Mouse (Mus musculus) layer of hippocampus, adult 8-10 months (tissue): ENCODE measurements around the gene Abcg1. TPM values are rescaled to one million over a fixed set of nuclear protein-coding genes. Genes with fewer than 3 reads are reported as not detected.

Experiments used
- DNase-seq, 2 experiments: peaks; one replicate each; pipeline ENCODE4 v3.0.0; 2022; ENCODE audit warnings: low spot score in 2 of 2
- total RNA-seq, 4 experiments: library from RNA; stranded (reverse); gene quantifications; 2 replicates each; pipeline ENCODE4 v1.2.4; 2022

The Abcg1 gene
- total RNA-seq, 4 experiments from 2014 or later: 75.8 to 84.4 (median 81.0) TPM

DNA sequence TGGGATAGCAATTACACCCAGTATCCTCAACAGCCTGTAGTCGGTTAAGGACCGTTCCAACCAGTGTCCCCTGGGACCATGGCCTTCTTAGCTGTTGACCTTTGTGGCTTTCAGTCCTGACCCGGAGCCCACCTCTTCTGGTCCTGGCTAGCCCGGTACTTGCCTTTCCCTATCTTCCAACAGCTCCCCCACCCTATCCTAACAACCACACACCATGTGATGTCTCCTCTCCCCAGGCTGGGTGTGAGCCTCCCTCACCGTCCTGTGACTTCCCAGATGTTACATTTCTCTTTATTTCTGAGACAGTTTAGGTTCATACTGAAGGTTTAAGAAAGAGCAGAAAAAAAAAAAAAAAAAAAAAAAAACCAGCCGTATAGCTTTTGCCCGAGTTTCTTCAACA lies 17.1 kb upstream of the Abcg1 start:
- DNase-seq: no peak

DNA sequence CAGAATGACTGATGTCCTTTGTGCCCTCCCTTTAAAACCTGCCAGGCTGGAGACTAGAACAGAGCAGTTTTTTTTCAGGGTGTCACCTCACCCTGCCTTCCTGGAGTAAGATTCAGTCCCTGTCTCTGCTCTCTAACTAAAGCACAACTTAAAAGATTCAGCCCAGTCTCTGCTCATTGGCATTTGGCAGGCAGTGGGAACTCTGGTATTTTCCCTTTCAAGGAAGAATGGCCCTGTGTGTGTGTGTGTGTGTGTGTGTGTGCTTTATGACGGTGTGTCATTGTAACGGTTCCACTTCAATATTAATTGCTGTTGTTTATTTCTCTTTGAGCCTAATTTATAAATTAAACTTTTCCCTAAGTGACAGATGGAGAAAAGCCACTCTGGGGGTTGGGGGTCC lies 14.7 kb upstream of the Abcg1 start:
- no peak for DNase-seq

DNA sequence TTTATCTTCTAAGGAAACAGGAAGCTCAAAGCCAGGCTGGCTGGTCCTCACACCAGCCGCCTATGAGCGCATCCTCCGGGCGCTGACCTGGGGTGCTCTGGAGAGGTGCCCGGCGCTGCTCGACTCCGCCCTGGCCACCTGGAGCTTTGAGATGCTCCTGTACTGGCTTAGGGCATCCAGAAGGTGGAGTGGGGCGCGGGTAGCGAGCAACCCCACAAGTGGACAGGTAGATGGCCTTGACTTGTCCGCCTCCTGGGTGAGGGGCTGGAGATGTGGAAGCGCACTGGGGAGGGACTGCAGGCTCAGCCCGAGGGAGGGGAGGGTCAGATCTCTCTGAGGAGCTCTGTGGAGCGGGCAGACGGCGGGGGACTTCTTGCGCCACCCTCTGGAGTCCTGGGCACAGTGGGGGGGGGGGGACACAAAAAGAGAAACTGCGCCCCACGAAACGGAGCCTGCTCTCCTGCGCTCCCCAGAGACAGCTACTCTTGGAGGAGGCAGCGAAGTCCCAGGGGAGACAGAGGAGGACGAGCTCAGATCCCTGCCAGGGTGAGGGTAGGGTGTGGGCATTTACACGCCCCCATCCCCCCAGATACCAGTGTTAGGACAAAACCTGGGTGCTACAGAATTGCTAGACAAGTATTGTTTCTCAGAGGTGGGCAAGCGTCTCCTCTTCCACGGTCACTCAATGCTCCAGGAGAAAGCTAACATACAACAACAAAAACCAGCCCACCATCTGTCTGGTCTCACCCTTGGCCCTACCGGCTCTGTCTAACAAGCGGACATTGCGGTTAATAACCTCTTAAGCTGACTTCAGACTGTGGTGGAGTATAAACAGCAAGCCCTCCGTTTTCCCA lies 643 bp downstream of the Abcg1 start:
- peak in 1 of 2 experiments; percentile 29 for DNase-seq

DNA sequence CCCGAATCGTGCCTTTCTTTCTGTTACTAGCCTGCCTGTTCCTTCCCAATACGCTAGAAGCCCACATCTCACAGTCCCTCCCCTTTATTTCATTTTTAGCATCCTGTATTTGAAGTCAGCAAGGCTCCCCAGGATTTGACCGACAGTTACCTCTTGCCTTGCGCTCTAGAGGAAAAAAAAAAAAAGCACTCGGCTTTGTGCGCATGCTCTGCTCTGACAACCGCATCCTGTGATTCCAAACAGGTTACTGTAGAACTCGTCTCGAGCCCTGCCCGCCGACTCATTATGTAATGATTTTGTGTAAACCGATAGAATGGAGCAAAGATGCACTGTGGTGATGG lies 1.2 kb downstream of the Abcg1 start:
- DNase-seq: peak; percentile 77 to 85

DNA sequence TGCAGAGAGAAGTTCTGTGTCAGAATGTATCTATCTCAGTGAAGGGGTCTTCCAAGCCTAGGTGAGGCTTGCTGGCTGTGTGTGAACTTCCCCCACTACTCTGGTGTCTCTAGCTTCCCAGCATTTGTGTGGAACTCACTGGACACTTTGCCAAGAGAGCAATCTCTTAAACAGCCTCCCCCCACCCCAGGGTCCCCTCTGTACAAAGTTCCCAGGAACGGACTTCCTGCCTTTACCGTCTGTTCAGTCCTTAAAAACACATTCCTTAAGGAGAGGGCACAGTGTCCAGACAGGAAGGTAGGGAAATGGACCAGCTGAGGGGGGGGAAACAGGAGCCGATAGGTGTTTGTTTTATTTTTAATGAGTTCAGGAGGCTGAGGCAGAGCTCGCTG lies 2.7 kb downstream of the Abcg1 start:
- DNase-seq: no peak

DNA sequence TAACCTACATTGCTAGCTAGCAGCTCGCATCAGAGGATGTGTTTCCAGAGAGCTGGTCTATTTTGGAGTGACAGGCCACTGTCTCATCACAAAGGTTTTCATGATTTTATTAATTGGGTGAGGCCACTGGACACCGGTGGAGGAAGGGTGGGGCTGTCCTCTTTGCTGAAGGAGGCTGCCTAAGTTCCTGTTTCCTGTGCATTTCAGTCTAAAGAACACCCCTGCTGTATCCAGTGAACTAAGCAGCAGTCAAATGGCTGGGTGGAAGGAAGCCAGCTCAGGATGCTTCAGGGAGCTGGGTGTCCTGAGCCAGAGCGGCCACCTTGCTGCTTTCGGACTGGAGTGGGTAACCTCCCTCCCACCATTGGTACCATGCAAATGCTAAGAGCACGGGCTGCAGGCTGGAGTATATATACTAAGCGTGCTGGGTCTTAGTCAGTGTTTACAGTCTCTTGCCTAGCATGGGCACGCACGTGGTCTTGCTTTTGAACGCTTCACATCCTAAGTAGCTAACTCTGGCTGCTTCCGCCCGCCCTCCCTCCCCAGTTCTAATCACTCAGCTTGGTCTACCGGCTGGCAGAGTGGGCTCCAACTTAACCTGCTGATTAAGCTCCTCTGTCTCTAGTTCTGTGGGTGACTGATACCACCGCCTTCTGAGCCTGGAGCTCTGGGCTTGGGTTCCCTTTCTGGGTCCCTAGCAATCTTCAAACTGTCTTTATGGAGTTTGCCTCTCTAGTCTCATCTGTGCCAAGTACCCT lies 3.3 kb downstream of the Abcg1 start:
- no peak for DNase-seq

DNA sequence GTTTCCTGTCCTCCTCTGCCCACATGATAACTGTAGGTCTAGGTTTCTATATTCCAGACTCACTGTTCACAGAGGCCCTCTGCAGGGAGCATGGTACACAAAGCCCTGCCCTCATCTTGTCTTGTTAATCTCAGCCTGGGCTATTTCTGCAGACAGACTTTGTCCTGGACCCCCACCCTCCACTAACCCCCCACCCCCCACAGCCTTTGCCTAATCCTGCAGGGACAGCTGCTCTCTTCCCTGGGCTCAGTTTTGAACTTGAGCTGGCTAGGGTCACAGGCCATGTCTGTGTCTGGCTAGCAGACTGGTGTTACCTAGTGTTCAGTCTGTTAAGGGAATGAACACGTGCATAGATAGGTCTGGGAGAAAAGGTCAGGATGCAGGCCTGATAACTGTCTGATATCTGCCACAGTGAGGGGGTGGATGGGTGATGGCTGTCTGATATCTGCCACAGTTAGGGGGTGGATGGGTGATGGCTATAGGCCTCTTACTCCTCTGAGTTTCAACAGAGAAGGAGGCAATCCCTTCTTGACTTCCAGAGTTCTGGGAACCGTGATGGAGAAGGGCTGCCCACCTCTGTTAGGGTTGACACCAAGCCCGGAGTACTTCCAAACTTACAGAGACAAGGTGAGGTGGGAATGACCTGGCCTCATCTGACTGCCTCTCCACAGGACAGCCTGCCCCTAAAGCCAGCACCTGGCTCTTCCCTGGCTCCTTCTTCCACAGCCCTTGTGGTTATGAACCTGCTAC lies 4.0 kb downstream of the Abcg1 start:
- no peak for DNase-seq

DNA sequence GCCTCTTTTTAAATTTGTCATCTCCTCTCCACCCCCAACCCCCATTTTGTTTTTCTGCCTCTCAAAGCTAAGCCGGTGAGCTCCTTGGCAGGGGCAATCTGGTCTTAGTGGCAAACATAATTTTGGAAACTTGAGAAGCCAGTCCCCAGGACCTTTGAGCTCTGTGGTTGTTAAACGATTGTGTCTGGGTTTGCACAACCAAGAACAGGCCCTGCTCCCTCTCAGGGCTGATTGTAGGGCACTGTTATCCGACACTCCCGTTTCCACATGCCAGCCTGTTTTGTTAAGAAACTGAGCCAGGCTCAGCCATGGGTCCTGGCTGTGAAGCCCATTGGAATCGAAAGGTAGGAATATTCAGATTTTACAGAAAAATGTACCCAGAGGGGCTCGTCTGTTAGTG lies 8.6 kb downstream of the Abcg1 start:
- no peak for DNase-seq

DNA sequence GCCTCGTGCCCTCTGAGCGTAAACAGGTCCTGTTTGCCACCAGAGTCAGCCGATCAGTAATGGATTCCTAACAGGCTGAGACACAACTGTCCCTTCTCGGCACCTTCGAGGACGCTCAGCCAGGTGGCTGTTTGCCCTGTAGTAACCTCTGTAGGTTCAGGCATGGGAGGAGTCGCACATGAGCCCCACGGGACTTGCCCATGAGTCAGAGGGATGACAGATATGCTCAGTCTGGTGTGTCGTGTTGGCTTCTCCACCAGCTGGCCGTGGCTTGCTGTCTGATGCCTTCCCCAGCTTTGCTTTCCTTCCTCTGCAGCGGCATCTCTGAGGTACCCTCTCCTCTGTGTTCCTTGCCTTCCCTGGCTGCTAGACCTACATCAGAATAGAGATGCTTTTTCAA lies 9.6 kb downstream of the Abcg1 start:
- peak; percentile 43 to 51 for DNase-seq

DNA sequence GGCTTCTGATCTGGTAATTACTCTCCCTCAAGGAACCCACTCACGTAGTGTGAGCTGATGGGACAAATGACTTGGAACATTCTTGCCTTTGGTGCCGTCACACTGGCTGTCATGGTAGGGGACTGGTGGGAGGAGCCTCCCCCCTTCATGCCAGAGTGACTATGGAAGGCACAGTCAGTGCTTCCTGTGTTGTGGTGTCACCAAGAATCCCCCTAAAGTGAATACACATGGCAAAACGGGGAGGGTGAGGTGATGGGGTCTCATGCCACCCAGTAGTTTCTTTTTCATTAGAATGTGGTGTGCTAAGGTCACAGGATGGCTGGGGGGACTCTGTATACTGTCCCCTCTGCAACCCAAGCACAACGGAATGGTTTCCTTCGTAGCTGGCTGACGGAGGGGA lies 11.6 kb downstream of the Abcg1 start:
- no peak for DNase-seq

DNA sequence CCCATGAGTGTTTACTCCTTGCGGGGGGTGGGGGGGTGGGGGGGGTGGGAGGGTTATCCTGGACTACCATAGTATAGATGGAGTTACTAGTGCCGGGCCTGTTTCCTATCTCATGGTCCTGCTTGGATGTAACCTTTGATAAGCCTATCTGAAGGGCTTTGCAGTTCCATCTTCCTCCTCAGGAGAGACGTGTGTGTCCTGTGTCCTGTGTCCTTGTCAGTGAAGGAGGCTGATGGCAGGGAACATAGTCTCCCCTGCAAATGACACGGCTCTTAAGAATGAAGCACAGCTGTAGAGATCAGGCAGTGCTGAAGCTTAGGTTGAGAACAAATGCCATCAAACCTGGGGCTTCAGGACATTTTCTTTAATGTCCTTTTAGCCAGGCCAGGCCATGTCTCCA lies 12.4 kb downstream of the Abcg1 start:
- DNase-seq: no peak

DNA sequence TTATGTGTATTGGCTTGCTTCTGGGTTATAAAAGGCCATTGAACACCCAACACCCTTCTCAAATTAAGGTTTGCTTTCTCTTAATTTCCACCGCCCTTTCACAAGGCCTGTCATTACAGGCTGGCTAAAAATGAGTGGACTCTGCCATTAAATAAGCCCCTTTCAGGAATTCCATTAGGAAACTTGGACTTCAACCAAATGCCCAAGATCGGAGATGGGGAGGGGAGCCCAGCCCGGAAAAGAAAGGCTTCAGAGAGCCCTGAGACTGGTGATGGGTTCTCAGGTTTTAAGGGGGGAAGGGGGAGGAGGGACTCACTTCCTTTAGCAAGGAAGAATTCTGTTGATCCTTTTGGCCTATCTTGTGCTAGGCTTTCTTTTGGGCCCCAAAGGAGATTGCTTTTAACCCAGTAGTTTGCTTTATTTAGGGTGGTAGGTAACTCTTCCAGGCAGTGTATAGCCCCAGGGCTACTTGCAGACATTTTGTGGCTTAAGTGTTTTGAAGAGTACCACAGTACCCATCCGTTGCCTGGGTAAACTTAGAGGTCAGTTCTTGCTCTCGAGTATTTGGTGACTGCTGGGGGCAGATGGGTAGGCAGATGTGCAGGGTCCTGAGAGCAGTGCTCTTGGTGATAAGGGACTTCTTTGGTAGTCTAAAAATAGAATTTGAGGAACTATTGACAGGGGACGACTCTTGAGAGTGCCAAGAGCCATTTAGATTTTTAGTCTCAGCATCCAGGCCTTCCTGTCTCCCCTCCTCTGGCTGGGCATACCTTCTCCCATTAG lies 13.1 kb downstream of the Abcg1 start:
- no peak for DNase-seq

DNA sequence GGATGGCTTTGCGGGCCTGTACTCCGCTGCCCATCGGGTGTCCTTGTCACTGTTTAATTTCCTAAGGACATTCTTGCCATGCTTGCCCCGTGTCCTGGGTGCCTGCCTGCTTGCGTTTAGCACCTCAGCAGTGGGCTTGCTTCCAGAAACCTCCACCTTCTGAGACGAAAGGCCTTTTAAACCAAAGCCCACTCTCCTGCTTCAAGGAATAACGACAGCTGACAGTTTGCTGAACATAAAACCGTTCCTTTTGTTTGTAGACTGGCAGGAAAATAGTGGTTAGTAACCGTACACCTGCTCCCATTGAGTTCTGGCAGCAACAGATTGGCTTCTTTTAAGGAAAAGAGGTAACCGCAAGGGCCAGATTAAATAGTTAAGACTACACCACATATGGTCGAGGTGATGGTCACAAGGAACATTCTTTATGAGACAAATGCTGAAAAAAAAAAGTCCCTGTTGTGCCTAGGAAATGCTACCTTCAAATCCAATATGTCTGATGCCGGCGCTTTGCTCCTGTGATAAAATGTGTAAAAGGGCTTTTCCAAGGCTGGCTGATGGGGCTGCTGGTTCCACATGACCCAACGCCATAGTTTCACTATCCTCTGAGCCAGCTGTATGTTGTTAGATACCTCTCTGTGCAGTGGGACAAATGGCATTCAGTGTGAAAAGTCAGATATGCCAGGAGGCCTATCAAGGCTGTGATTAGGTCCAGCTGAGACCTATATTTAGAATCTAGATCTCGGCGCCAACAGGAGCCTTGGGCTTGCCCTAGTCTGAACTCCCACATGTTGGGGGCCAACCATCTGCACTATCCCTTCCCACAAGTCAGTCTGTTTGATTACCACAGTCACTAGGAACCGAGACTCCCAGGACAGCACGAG lies 14.2 kb downstream of the Abcg1 start:
- DNase-seq: no peak

DNA sequence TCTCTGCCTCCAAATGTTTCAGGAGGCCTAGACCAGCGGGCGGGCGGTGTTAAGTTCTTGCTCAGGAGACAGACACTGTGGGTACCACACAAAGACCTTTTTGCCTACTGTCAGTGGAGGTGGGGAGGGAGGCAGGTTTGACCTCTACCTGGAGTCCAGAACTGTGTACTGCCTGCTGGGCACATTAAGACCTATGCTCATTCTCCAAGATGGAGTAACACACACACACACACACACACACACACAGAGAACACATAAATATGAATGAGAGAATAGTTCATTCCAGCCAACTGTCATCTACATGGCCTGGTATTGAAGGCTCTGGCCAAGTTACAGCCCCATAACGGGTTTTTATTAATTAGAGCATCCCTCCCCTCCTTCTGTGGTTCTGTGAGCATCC lies 15.4 kb downstream of the Abcg1 start:
- no peak for DNase-seq

DNA sequence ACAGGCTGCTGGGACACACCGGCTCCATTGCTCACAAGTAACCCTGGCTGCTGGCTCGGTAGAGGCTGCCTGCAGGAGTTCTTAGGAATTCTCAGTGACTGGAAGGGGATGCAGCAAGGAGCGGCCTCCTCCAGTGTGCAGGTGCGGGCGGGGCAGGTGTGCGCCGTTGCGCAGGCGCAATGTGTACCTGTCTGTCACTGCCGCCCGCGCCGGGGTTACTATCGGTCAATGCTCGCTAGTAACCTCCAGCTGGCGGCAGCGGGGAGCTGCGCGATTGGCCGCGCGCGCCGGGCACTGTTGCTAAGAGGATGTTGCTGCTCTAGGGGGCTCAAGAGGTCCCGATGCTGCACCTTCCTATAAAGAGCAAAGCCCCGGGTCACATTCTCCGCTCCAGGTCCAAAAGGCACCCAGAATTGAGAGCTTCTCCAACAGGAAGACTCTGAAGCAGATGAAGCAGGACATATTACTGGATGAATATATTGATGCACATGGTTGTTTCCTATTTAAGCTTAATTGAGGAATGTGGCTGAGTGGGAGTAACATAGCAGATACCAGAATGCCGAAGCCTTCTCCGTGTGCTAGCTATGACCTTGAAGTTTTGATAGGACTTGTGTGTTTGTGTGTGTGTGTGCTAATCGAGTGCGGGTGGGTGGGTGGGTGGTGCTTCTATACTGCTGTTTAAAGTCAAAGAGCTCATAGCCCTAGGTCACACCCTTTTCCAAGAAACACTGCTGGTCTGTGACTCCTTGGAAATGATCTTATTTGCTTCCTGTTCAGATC lies 16.0 kb downstream of the Abcg1 start:
- DNase-seq: peak; percentile 72 to 75

DNA sequence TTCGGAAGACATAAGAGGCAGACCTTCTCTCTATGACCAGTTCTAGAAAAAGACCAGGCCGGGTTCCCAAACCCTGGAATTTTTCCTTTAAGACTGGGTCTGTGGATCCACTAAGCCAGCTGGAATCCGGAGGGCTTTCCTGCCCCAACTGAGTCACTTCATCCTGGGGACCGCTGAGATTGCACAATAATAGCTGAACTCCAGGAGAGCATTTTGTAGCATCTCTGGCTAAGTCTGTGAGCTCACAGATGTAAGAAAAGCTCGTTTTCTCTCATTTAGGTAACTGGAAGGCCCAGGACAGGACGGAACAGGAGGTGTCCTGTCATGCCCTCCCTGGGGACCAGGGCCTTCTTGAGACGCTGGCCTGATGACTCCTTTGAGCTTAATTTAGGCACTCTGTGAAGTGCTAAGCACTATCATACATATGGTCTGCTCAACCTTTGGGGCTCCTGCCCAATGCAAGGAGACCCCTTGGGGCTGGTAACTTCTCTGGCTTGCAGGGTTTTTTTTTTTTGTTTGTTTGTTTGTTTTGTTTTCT lies 16.6 kb downstream of the Abcg1 start:
- no peak for DNase-seq

DNA sequence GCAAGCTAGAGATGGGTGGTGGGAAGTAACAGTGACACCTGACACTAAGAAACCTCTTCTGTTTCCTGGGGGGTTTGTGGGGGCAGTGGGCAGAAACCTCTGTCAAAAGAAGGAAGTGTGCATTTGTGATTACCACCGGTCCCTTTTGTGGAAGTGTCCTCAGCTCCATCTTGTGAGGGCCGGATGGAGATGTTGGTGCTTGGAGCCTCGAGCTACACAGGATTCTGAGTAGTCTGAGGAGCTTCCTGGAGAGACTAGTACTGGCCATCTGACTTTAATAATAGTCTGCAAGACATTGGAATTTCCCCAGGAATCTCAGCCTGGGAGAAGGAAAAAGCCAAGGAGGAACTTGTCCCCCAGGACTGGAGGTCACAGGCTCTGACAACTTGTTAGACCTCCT lies 17.2 kb downstream of the Abcg1 start:
- DNase-seq: no peak

DNA sequence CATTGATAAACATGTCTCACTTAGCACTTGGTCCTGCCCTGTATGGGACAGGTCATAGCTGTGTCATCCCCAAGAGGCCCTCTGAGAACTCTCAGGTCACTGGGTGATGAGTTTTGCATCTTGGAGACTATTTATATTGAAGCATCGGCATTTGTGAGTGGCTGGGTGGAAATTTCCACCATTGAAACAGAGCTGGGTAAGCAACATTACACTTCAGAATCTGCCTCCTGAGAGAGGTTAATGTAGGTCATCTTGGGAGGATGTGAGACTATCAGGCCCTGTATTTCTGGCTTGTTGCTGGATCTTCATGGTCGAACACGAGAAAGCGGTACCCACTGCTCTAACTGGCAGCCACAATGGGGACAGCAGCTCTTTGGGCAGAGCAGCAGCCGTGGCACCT lies 18.0 kb downstream of the Abcg1 start:
- DNase-seq: no peak

DNA sequence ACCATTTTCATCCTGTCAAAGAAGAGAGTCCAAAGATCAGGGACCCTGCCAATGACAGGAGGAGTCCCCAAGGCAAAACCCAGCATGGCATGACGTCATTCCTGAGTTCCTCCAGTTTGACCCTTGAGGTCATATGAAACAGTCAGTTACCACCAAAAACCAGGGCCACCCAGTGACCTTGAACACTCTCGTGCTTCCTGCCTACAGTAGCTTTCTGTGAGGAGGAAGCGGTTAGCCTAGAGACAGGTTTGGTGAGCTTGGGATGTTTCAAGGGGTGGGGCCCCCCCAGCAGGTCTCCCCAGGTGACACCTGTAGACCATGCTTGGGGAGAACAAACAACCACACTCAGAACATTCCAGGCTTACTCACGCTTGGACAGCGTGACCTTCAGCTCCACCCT lies 20.1 kb downstream of the Abcg1 start:
- DNase-seq: no peak
